Mouse (Mus musculus) kidney, postnatal 36 days (tissue): ENCODE measurements around the gene Dapl1.
A peak's percentile ranks its signal among the peaks of the same experiment; 100 is the strongest.

Source experiments
- DNase-seq, 2 experiments: peaks; one replicate each; pipeline ENCODE4 v3.0.0; 2021 to 2022; ENCODE audit warnings: mixed read lengths in 2 of 2

Dapl1 gene

GRCm38 (mm10) chr2:59474336-59474735 lies 10.1 kb upstream of the Dapl1 start:
- no peak for DNase-seq

- DNase-seq: no peak
These were observed 627 bp downstream of the Dapl1 start for GRCm38 (mm10) chr2:59485080-59485479.

- no peak for DNase-seq
These were observed 1.2 kb downstream of the Dapl1 start for GRCm38 (mm10) chr2:59485657-59486056.

GRCm38 (mm10) chr2:59486196-59486845 lies 1.9 kb downstream of the Dapl1 start:
- DNase-seq: no peak

- DNase-seq: no peak
These were observed 3.8 kb downstream of the Dapl1 start for GRCm38 (mm10) chr2:59488235-59488634.

- DNase-seq: peak in 1 of 2 experiments; percentile 37
These were observed 5.9 kb downstream of the Dapl1 start for GRCm38 (mm10) chr2:59490353-59490752.

GRCm38 (mm10) chr2:59493445-59494085 lies 9.1 kb downstream of the Dapl1 start:
- DNase-seq: no peak

GRCm38 (mm10) chr2:59499146-59499545 lies 14.7 kb downstream of the Dapl1 start:
- DNase-seq: peak in 1 of 2 experiments; percentile 10

GRCm38 (mm10) chr2:59499717-59500116 lies 15.3 kb downstream of the Dapl1 start:
- DNase-seq: peak in 1 of 2 experiments; percentile 5

GRCm38 (mm10) chr2:59509061-59509460 lies 24.6 kb downstream of the Dapl1 start:
- no peak for DNase-seq

GRCm38 (mm10) chr2:59510416-59510815 lies 26.0 kb downstream of the Dapl1 start:
- no peak for DNase-seq

- no peak for DNase-seq
These were observed 26.4 kb downstream of the Dapl1 start for GRCm38 (mm10) chr2:59510882-59511281.

- DNase-seq: no peak
These were observed 36.2 kb downstream of the Dapl1 start for GRCm38 (mm10) chr2:59520663-59521062.

GRCm38 (mm10) chr2:59522079-59522684 lies 37.7 kb downstream of the Dapl1 start:
- DNase-seq: peak; percentile 64 to 90

- DNase-seq: no peak
These were observed 39.1 kb downstream of the Dapl1 start for GRCm38 (mm10) chr2:59523526-59523925.

- peak in 1 of 2 experiments; percentile 8 for DNase-seq
These were observed 42.4 kb downstream of the Dapl1 start for GRCm38 (mm10) chr2:59526893-59527292.

GRCm38 (mm10) chr2:59529574-59530080 lies 45.2 kb downstream of the Dapl1 start:
- peak; percentile 58 to 65 for DNase-seq

GRCm38 (mm10) chr2:59530811-59531210 lies 46.4 kb downstream of the Dapl1 start:
- DNase-seq: no peak

- no peak for DNase-seq
These were observed 48.5 kb downstream of the Dapl1 start for GRCm38 (mm10) chr2:59532999-59533398.

- DNase-seq: no peak
These were observed 49.1 kb downstream of the Dapl1 start for GRCm38 (mm10) chr2:59533504-59533903.

GRCm38 (mm10) chr2:59533971-59534748 lies 49.7 kb downstream of the Dapl1 start:
- DNase-seq: no peak

GRCm38 (mm10) chr2:59536958-59537357 lies 52.5 kb downstream of the Dapl1 start:
- DNase-seq: no peak

- no peak for DNase-seq
These were observed 53.6 kb downstream of the Dapl1 start for GRCm38 (mm10) chr2:59538031-59538430.
